Mouse (Mus musculus): ENCODE measurements around the gene Tra2a.

DNA sequence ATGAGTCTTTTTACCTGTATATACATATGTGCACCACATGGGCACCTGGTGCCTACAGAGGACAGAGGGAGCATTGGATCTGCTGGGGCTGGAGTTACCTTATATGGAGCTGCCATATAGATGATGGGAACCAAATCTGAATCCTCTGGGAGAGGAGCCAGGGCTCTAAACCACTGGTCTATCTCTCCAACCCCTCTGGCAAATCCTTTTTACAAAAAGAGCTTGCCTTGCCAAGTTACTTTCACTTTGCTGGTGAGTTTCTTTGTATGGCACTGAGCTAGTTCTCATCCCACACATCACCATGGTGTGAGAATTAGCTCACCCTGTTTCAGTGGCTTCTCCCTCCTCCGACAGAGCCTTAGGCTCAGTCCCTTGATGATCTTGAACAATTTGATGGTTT, 57.4 kb downstream of the Tra2a start:
- TF ChIP-seq CTCF (IDR thresholded peaks at IDR 0.05; ENCODE audit: low read depth) (no peak), EP300 (optimal IDR thresholded peaks at IDR 0.05) (no peak)

All from stomach, postnatal 0 days (tissue).